In genomic region chr15:103077673-103078072, GRCm38 (mm10) we compare ENCODE assay signal across 29 mouse cellular contexts. TPM values are rescaled to one million over a fixed set of nuclear protein-coding genes. Genes with fewer than 3 reads are reported as not detected.
DNase-seq lines count a peak whose midpoint lies in the region; ATAC-seq and TF ChIP-seq lines count a peak whose summit lies in the region.
"Had no signal": no experiment of that assay in that cellular context is flagged by ENCODE, and none has a peak within 500 bp of the region (broad histone marks: within the 10 kb centered on the region; RNA-seq: fewer than 3 reads in every experiment).

No protein-coding gene starts in this region.

- H3K4me3 ChIP-seq in intestine, postnatal 0 days (ENCODE audit: low read depth, low read length): no peak overlapping the region
- no peak overlapping the region for H3K4me3 ChIP-seq in intestine, embryonic 16.5 days (ENCODE audit: low read length)
- H3K4me3 ChIP-seq in liver, adult 2 months (ENCODE audit: insufficient read depth, low read depth, low read length): no peak overlapping the region
- H3K4me3 ChIP-seq in liver, embryonic 12.5 days: no peak overlapping the region
- H3K4me3 ChIP-seq in ES-Bruce4 (ENCODE audit: low read depth, low read length): no peak overlapping the region
- no peak overlapping the region for H3K4me3 ChIP-seq in forebrain, postnatal 0 days (ENCODE audit: low read depth, low read length)
- H3K4me3 ChIP-seq: erythroblast, embryonic 14.5 days; hindbrain, embryonic 10.5 days; hindbrain, embryonic 15.5 days; limb, embryonic 10.5 days; limb, embryonic 15.5 days; megakaryocyte, embryonic 14.5 days; midbrain, embryonic 13.5 days; stomach, embryonic 15.5 days had no signal

- no peak overlapping the region for H3K9ac ChIP-seq in intestine, postnatal 0 days (ENCODE audit: low read depth, low read length)
- no peak overlapping the region for H3K9ac ChIP-seq in intestine, embryonic 16.5 days (ENCODE audit: low read depth, low read length)
- H3K9ac ChIP-seq in liver, adult 2 months (ENCODE audit: low read depth, low read length): no peak overlapping the region
- H3K9ac ChIP-seq in liver, embryonic 12.5 days: no peak overlapping the region
- H3K9ac ChIP-seq in ES-Bruce4 (ENCODE audit: low read depth, poor library complexity, severe bottlenecking): no peak overlapping the region
- H3K9ac ChIP-seq in forebrain, postnatal 0 days: no peak overlapping the region
- H3K9ac ChIP-seq: hindbrain, embryonic 15.5 days; limb, embryonic 15.5 days; midbrain, embryonic 13.5 days; stomach, embryonic 15.5 days had no signal

- H3K36me3 ChIP-seq in intestine, postnatal 0 days (ENCODE audit: control insufficient read depth, insufficient read depth): no peaks in the 10 kb centered on the region
- no peaks in the 10 kb centered on the region for H3K36me3 ChIP-seq in intestine, embryonic 16.5 days (ENCODE audit: control insufficient read depth, insufficient read depth, low read length)
- no peaks in the 10 kb centered on the region for H3K36me3 ChIP-seq in liver, adult 2 months (ENCODE audit: control insufficient read depth, insufficient read depth, low read length)
- no peaks in the 10 kb centered on the region for H3K36me3 ChIP-seq in liver, embryonic 12.5 days
- no peaks in the 10 kb centered on the region for H3K36me3 ChIP-seq in ES-Bruce4 (ENCODE audit: control insufficient read depth, insufficient read depth, low read length, poor library complexity, severe bottlenecking)
- no peaks in the 10 kb centered on the region for H3K36me3 ChIP-seq in forebrain, postnatal 0 days (ENCODE audit: insufficient read depth)
- H3K36me3 ChIP-seq: hindbrain, embryonic 10.5 days; hindbrain, embryonic 15.5 days; limb, embryonic 10.5 days; limb, embryonic 15.5 days; midbrain, embryonic 13.5 days; stomach, embryonic 15.5 days had no signal

- H3K4me2 ChIP-seq in intestine, postnatal 0 days (replicated peaks; ENCODE audit: low read depth): no peak overlapping the region
- no peak overlapping the region for H3K4me2 ChIP-seq in intestine, embryonic 16.5 days (ENCODE audit: low read depth, low read length)
- H3K4me2 ChIP-seq in liver, embryonic 12.5 days: no peak overlapping the region
- H3K4me2 ChIP-seq in forebrain, postnatal 0 days (ENCODE audit: low read depth): no peak overlapping the region
- H3K4me2 ChIP-seq: hindbrain, embryonic 15.5 days; limb, embryonic 15.5 days; midbrain, embryonic 13.5 days; stomach, embryonic 15.5 days had no signal

- TF ChIP-seq EP300 in ES-Bruce4 (IDR thresholded peaks at IDR 0.05; ENCODE audit: insufficient read depth, low read depth, low read length): no peak

- TF ChIP-seq CTCF in intestine, postnatal 0 days (IDR thresholded peaks at IDR 0.05; ENCODE audit: low read depth): peak; percentile 36; the same call in 1 of the 2 replicates
- TF ChIP-seq CTCF in liver, adult 2 months (IDR thresholded peaks at IDR 0.05; ENCODE audit: low read depth, low read length): peak; percentile 57
- peak; percentile 25 for TF ChIP-seq CTCF in ES-Bruce4 (IDR thresholded peaks at IDR 0.05; ENCODE audit: low read depth, low read length)
- no peak for TF ChIP-seq CTCF in forebrain, postnatal 0 days (IDR thresholded peaks at IDR 0.05; ENCODE audit: low read depth)

- no peaks in the 10 kb centered on the region for H3K9me3 ChIP-seq in intestine, postnatal 0 days (ENCODE audit: control insufficient read depth)
- H3K9me3 ChIP-seq in intestine, embryonic 16.5 days (ENCODE audit: control insufficient read depth, low read length): no peaks in the 10 kb centered on the region
- no peaks in the 10 kb centered on the region for H3K9me3 ChIP-seq in liver, embryonic 12.5 days (replicated peaks)
- no peaks in the 10 kb centered on the region for H3K9me3 ChIP-seq in ES-Bruce4 (replicated peaks; ENCODE audit: control insufficient read depth, insufficient read depth, low read length, poor library complexity, severe bottlenecking)
- no peaks in the 10 kb centered on the region for H3K9me3 ChIP-seq in forebrain, postnatal 0 days (ENCODE audit: low read length)
- H3K9me3 ChIP-seq: G1E; hindbrain, embryonic 10.5 days; hindbrain, embryonic 15.5 days; limb, embryonic 10.5 days; limb, embryonic 15.5 days; megakaryocyte, embryonic 14.5 days; midbrain, embryonic 13.5 days; stomach, embryonic 15.5 days had no signal

- no peaks in the 10 kb centered on the region for H3K79me2 ChIP-seq in liver, adult 2 months (ENCODE audit: control insufficient read depth, insufficient read depth, low read length)

- 85% methylated on average over 2 of the region's 2 CpGs for WGBS in intestine, postnatal 0 days
- 91% methylated on average over 2 of the region's 2 CpGs for WGBS in intestine, embryonic 16.5 days
- WGBS in liver, adult 2 months: 66% methylated on average over 2 of the region's 2 CpGs
- WGBS in liver, embryonic 12.5 days (ENCODE audit: insufficient replicate concordance): 52% methylated on average over 2 of the region's 2 CpGs
- 80% methylated on average over 2 of the region's 2 CpGs for WGBS in forebrain, postnatal 0 days

- DNase-seq in liver, adult 2 months (ENCODE audit: extremely low read depth, low read depth, low spot score): no peak
- DNase-seq in forebrain, postnatal 0 days: no peak
- DNase-seq: adrenal gland, postnatal 25 days; cerebellum, adult 11-12 months; cerebellum, adult 9-11 months; gastrocnemius, postnatal 10 days; heart, postnatal 14 days; lung, postnatal 36 days; right cerebral cortex, postnatal 25 days; thymus, postnatal 14 days had no signal

- no peak for TF ChIP-seq POLR2A in liver, adult 2 months (IDR thresholded peaks at IDR 0.05; ENCODE audit: extremely low read depth, insufficient read depth, low read length)
- TF ChIP-seq POLR2A in ES-Bruce4 (IDR thresholded peaks at IDR 0.05; ENCODE audit: insufficient read depth, low read length): no peak

- H3K4me1 ChIP-seq in intestine, postnatal 0 days (replicated peaks; ENCODE audit: control insufficient read depth, insufficient read depth, low read length): no peaks in the 10 kb centered on the region
- H3K4me1 ChIP-seq in intestine, embryonic 16.5 days (ENCODE audit: control insufficient read depth, insufficient read depth, low read length): no peaks in the 10 kb centered on the region; the same call in 1 of the 2 replicates
- H3K4me1 ChIP-seq in liver, adult 2 months (ENCODE audit: control insufficient read depth, insufficient read depth, low read length): no peaks in the 10 kb centered on the region
- H3K4me1 ChIP-seq in liver, embryonic 12.5 days: no peaks in the 10 kb centered on the region
- H3K4me1 ChIP-seq in ES-Bruce4 (ENCODE audit: control insufficient read depth, insufficient read depth, low read length): no peaks in the 10 kb centered on the region
- no peaks in the 10 kb centered on the region for H3K4me1 ChIP-seq in forebrain, postnatal 0 days (ENCODE audit: insufficient read depth)
- H3K4me1 ChIP-seq: hindbrain, embryonic 15.5 days; megakaryocyte, embryonic 14.5 days; midbrain, embryonic 13.5 days had no signal

- H3K27ac ChIP-seq in intestine, postnatal 0 days (ENCODE audit: low read depth, low read length): no peak overlapping the region
- no peak overlapping the region for H3K27ac ChIP-seq in intestine, embryonic 16.5 days (ENCODE audit: low read length)
- H3K27ac ChIP-seq in liver, adult 2 months (replicated peaks; ENCODE audit: insufficient read depth, low read depth, low read length): no peak overlapping the region
- H3K27ac ChIP-seq in liver, embryonic 12.5 days: no peak overlapping the region
- H3K27ac ChIP-seq in ES-Bruce4 (ENCODE audit: insufficient read depth, low read length): no peak overlapping the region
- no peak overlapping the region for H3K27ac ChIP-seq in forebrain, postnatal 0 days (ENCODE audit: low read depth, low read length)
- H3K27ac ChIP-seq: hindbrain, embryonic 10.5 days; hindbrain, embryonic 15.5 days; limb, embryonic 10.5 days; limb, embryonic 15.5 days; midbrain, embryonic 13.5 days; stomach, embryonic 15.5 days had no signal

- 0 out of 2 replicates have a peak, but pooled peaks cover 4% of the 10 kb centered on the region for H3K27me3 ChIP-seq in intestine, postnatal 0 days (replicated peaks; ENCODE audit: control insufficient read depth, insufficient read depth, low read length)
- 0 out of 2 replicates have a peak, but pooled peaks cover 6% of the 10 kb centered on the region for H3K27me3 ChIP-seq in intestine, embryonic 16.5 days (replicated peaks; ENCODE audit: control insufficient read depth, insufficient read depth, low read length)
- no peaks in the 10 kb centered on the region for H3K27me3 ChIP-seq in liver, adult 2 months (ENCODE audit: control insufficient read depth, insufficient read depth, low read length)
- H3K27me3 ChIP-seq in liver, embryonic 12.5 days (replicated peaks): peaks cover 50% of the 10 kb centered on the region
- H3K27me3 ChIP-seq in ES-Bruce4 (ENCODE audit: control insufficient read depth, insufficient read depth, low read length, poor library complexity, severe bottlenecking): peaks cover 2% of the 10 kb centered on the region; the same call in 1 of the 2 replicates
- peaks cover 5% of the 10 kb centered on the region for H3K27me3 ChIP-seq in forebrain, postnatal 0 days (ENCODE audit: insufficient read depth, low read length)
- H3K27me3 ChIP-seq: stomach, embryonic 15.5 days had no signal

- no peak for ATAC-seq in intestine, postnatal 0 days
- ATAC-seq in intestine, embryonic 16.5 days: no peak
- no peak for ATAC-seq in liver, embryonic 12.5 days
- no peak for ATAC-seq in forebrain, postnatal 0 days
- ATAC-seq in megakaryocyte, adult 5-6 weeks (ENCODE audit: poor library complexity, severe bottlenecking): no peak
- ATAC-seq: CD4-positive, CD25-positive, alpha-beta regulatory T cell, adult 4 months; inflammation-experienced regulatory T-cells, adult 6 months; midbrain, embryonic 13.5 days had no signal

RNA-seq across cellular contexts. Expression of gene Hoxc4, which starts 58.9 kb away (rescaled TPM):
- polyA plus RNA-seq in intestine, postnatal 0 days (2015; fragmentation: Nextera tagmentation; extraction: Ambion mirVana): 4.8 and 5.2 TPM in 2 replicates
- polyA plus RNA-seq in intestine, embryonic 16.5 days (2015; fragmentation: Nextera tagmentation; extraction: Ambion mirVana): 8.8 and 9.7 TPM in 2 replicates
- 0.20 TPM in 1 of 2 replicates, not detected in the other for total RNA-seq in liver, adult 2 months (2014; rRNA removed)
- polyA plus RNA-seq in liver, adult 2 months (2012; rRNA removed): not detected in 2 replicates
- 1.3 and 1.9 TPM in 2 replicates for polyA plus RNA-seq in liver, embryonic 12.5 days (2016; fragmentation: Nextera tagmentation; extraction: Ambion mirVana)
- polyA plus RNA-seq in ES-Bruce4 (2011; ENCODE audit: insufficient read depth, insufficient read length, low read depth, missing spikeins): 0.56 and 0.99 TPM in 2 replicates
- not detected in 2 replicates for total RNA-seq in forebrain, postnatal 0 days (2014; rRNA removed)
- polyA plus RNA-seq in forebrain, postnatal 0 days (2015; fragmentation: Nextera tagmentation; extraction: Ambion mirVana): not detected in 2 replicates
- total RNA-seq in megakaryocyte, adult 5-6 weeks (2015): not detected in 2 replicates
- not detected in 2 replicates for total RNA-seq in megakaryocyte, adult 5-6 weeks (2017)
- total RNA-seq: granulocyte monocyte progenitor cell, adult 5-6 weeks; left cerebral cortex, postnatal 10 days had no signal
- polyA plus RNA-seq: CD4-positive, CD25-positive, alpha-beta regulatory T cell, adult 4 months; forebrain, embryonic 11.5 days; inflammation-experienced regulatory T-cells, adult 6 months had no signal
